Mouse (Mus musculus): ENCODE data around the gene Lrrc36. TPM values are rescaled to one million over a fixed set of nuclear protein-coding genes. Genes with fewer than 3 reads are reported as not detected.

Gene Lrrc36
- polyA plus RNA-seq, 1 experiment, result 0.07 TPM

- WGBS, result 83% methylated on average over 5 of the region's 5 CpGs
- H3K4me3 ChIP-seq (ENCODE audit: extremely low read depth, insufficient read depth, insufficient read length), result no peak overlapping the region
- TF ChIP-seq CTCF (IDR thresholded peaks at IDR 0.05; ENCODE audit: extremely low read depth, insufficient read depth, insufficient read length, insufficient replicate concordance), result no peak
- TF ChIP-seq POLR2A (IDR thresholded peaks at IDR 0.05; ENCODE audit: low read depth, low read length), result no peak
- no peak for DNase-seq (ENCODE audit: low read depth in 1 of 2, low spot score in 2 of 2)
- no peaks in the 10 kb centered on the region for H3K4me1 ChIP-seq (ENCODE audit: control insufficient read depth, insufficient read depth, insufficient read length)
- H3K27me3 ChIP-seq (ENCODE audit: control insufficient read depth, insufficient read depth, low read length), result no peaks in the 10 kb centered on the region; the same call in 1 of the 2 replicates
- no peaks in the 10 kb centered on the region for H3K36me3 ChIP-seq (ENCODE audit: control insufficient read depth, insufficient read depth, low read length)
- H3K27ac ChIP-seq (ENCODE audit: insufficient read depth, low read length), result no peak overlapping the region
Observed at GRCm38 (mm10) chr8:105469816-105470215, 56.4 kb downstream of the Lrrc36 start.

GRCm38 (mm10) chr8:105470262-105470661 lies 56.9 kb downstream of the Lrrc36 start:
- WGBS, result 70% methylated on average over 5 of the region's 5 CpGs
- no peaks in the 10 kb centered on the region for H3K4me1 ChIP-seq (ENCODE audit: control insufficient read depth, insufficient read depth, insufficient read length)
- no peak for DNase-seq (ENCODE audit: low read depth in 1 of 2, low spot score in 2 of 2)
- no peak for TF ChIP-seq CTCF (IDR thresholded peaks at IDR 0.05; ENCODE audit: extremely low read depth, insufficient read depth, insufficient read length, insufficient replicate concordance)
- TF ChIP-seq POLR2A (IDR thresholded peaks at IDR 0.05; ENCODE audit: low read depth, low read length), result no peak
- no peaks in the 10 kb centered on the region; the same call in 1 of the 2 replicates for H3K27me3 ChIP-seq (ENCODE audit: control insufficient read depth, insufficient read depth, low read length)
- H3K4me3 ChIP-seq (ENCODE audit: extremely low read depth, insufficient read depth, insufficient read length), result no peak overlapping the region
- H3K36me3 ChIP-seq (ENCODE audit: control insufficient read depth, insufficient read depth, low read length), result no peaks in the 10 kb centered on the region
- H3K27ac ChIP-seq (ENCODE audit: insufficient read depth, low read length), result no peak overlapping the region

- H3K4me3 ChIP-seq (ENCODE audit: extremely low read depth, insufficient read depth, insufficient read length), result no peak overlapping the region
- TF ChIP-seq POLR2A (IDR thresholded peaks at IDR 0.05; ENCODE audit: low read depth, low read length) (no peak), CTCF (IDR thresholded peaks at IDR 0.05; ENCODE audit: extremely low read depth, insufficient read depth, insufficient read length, insufficient replicate concordance) (no peak)
- WGBS, result 30% methylated on average over 11 of the region's 11 CpGs
- no peaks in the 10 kb centered on the region for H3K4me1 ChIP-seq (ENCODE audit: control insufficient read depth, insufficient read depth, insufficient read length)
- no peak overlapping the region for H3K27ac ChIP-seq (ENCODE audit: insufficient read depth, low read length)
- no peaks in the 10 kb centered on the region for H3K36me3 ChIP-seq (ENCODE audit: control insufficient read depth, insufficient read depth, low read length)
- no peak for DNase-seq (ENCODE audit: low read depth in 1 of 2, low spot score in 2 of 2)
- H3K27me3 ChIP-seq (ENCODE audit: control insufficient read depth, insufficient read depth, low read length), result no peaks in the 10 kb centered on the region; the same call in 1 of the 2 replicates
Observed at GRCm38 (mm10) chr8:105470681-105471313, 57.4 kb downstream of the Lrrc36 start.

GRCm38 (mm10) chr8:105471314-105472015 lies 58.1 kb downstream of the Lrrc36 start, which contains the start of gene Tppp3:
Gene Tppp3, minus strand, starts transcription at chr8:105471526.
- no peak for TF ChIP-seq CTCF (IDR thresholded peaks at IDR 0.05; ENCODE audit: extremely low read depth, insufficient read depth, insufficient read length, insufficient replicate concordance)
- TF ChIP-seq POLR2A (IDR thresholded peaks at IDR 0.05; ENCODE audit: low read depth, low read length), result no peak
- H3K4me3 ChIP-seq (ENCODE audit: extremely low read depth, insufficient read depth, insufficient read length), result no peak within 1 kb of the TSS
- H3K36me3 ChIP-seq (ENCODE audit: control insufficient read depth, insufficient read depth, low read length), result no peaks in the 10 kb centered on the region
- WGBS, result 19% methylated on average over 25 of the region's 25 CpGs
- DNase-seq (ENCODE audit: low read depth in 1 of 2, low spot score in 2 of 2), result peak in 1 of 2 experiments; percentile 39
- no peak within 1 kb of the TSS for H3K27ac ChIP-seq (ENCODE audit: insufficient read depth, low read length)
- no peaks in the 10 kb centered on the region; the same call in 1 of the 2 replicates for H3K27me3 ChIP-seq (ENCODE audit: control insufficient read depth, insufficient read depth, low read length)
- H3K4me1 ChIP-seq (ENCODE audit: control insufficient read depth, insufficient read depth, insufficient read length), result no peaks in the 10 kb centered on the region

GRCm38 (mm10) chr8:105472414-105472932 lies 59.1 kb downstream of the Lrrc36 start:
- H3K27ac ChIP-seq (ENCODE audit: insufficient read depth, low read length), result no peak overlapping the region
- 79% methylated on average over 23 of the region's 23 CpGs for WGBS
- no peaks in the 10 kb centered on the region for H3K36me3 ChIP-seq (ENCODE audit: control insufficient read depth, insufficient read depth, low read length)
- H3K4me1 ChIP-seq (ENCODE audit: control insufficient read depth, insufficient read depth, insufficient read length), result no peaks in the 10 kb centered on the region
- H3K4me3 ChIP-seq (ENCODE audit: extremely low read depth, insufficient read depth, insufficient read length), result no peak overlapping the region
- no peaks in the 10 kb centered on the region; the same call in 1 of the 2 replicates for H3K27me3 ChIP-seq (ENCODE audit: control insufficient read depth, insufficient read depth, low read length)
- TF ChIP-seq CTCF (IDR thresholded peaks at IDR 0.05; ENCODE audit: extremely low read depth, insufficient read depth, insufficient read length, insufficient replicate concordance), result no peak
- no peak for TF ChIP-seq POLR2A (IDR thresholded peaks at IDR 0.05; ENCODE audit: low read depth, low read length)
- no peak for DNase-seq (ENCODE audit: low read depth in 1 of 2, low spot score in 2 of 2)

GRCm38 (mm10) chr8:105472983-105473382 lies 59.6 kb downstream of the Lrrc36 start:
- 56% methylated on average over 9 of the region's 9 CpGs for WGBS
- Histone ChIP-seq H3K36me3 (ENCODE audit: control insufficient read depth, insufficient read depth, low read length) (no peaks in the 10 kb centered on the region), H3K4me1 (ENCODE audit: control insufficient read depth, insufficient read depth, insufficient read length) (no peaks in the 10 kb centered on the region), H3K27me3 (ENCODE audit: control insufficient read depth, insufficient read depth, low read length) (no peaks in the 10 kb centered on the region; the same call in 1 of the 2 replicates), H3K4me3 (ENCODE audit: extremely low read depth, insufficient read depth, insufficient read length) (no peak overlapping the region), H3K27ac (ENCODE audit: insufficient read depth, low read length) (no peak overlapping the region)
- DNase-seq (ENCODE audit: low read depth in 1 of 2, low spot score in 2 of 2), result no peak
- TF ChIP-seq POLR2A (IDR thresholded peaks at IDR 0.05; ENCODE audit: low read depth, low read length) (no peak), CTCF (IDR thresholded peaks at IDR 0.05; ENCODE audit: extremely low read depth, insufficient read depth, insufficient read length, insufficient replicate concordance) (no peak)

Measured in spleen, adult 2 months (tissue).